Mouse (Mus musculus) stomach, postnatal 0 days (tissue): Measurements from ENCODE around the gene Traf1. TPM values are rescaled to one million over a fixed set of nuclear protein-coding genes. Genes with fewer than 3 reads are reported as not detected.

Experiments
- ATAC-seq: fragments of 200-750 bp; cut with Nextera tagmentation; 2 replicates; pipeline ENCODE4 v1.8.0; 2017; ENCODE audit not compliant: low FRiP score, low TSS enrichment
- DNase-seq: peaks from one replicate; pipeline ENCODE4 v3.0.0-alpha.2; 2016; ENCODE audit warnings: low spot score
- H3K27ac ChIP-seq: fragments of 300-500 bp; sonication (generic); replicated peaks from 2 replicates; pipeline ENCODE4 v1.5.1; 2014; ENCODE audit warnings: mild to moderate bottlenecking, control low read depth
- H3K27me3 ChIP-seq: fragments of 300-500 bp; sonication (generic); 2 replicates; pipeline ENCODE4 v1.6.1; 2014; ENCODE audit warnings: low read length; ENCODE audit not compliant: control insufficient read depth, insufficient read depth
- H3K36me3 ChIP-seq: fragments of 300-500 bp; sonication (generic); 2 replicates; pipeline ENCODE4 v1.6.1; 2014; ENCODE audit warnings: low read length, mixed read lengths; ENCODE audit not compliant: control insufficient read depth, insufficient read depth
- H3K4me1 ChIP-seq: fragments of 300-500 bp; sonication (generic); replicated peaks from 2 replicates; pipeline ENCODE4 v1.6.1; 2014; ENCODE audit warnings: antibody characterized with exemption; ENCODE audit not compliant: control insufficient read depth, insufficient read depth
- H3K4me2 ChIP-seq: fragments of 300-500 bp; sonication (generic); replicated peaks from 2 replicates; pipeline ENCODE4 v1.6.1; 2014; ENCODE audit warnings: low read depth, mild to moderate bottlenecking, control low read depth, moderate library complexity
- H3K4me3 ChIP-seq: fragments of 300-500 bp; sonication (generic); 2 replicates; pipeline ENCODE4 v1.5.1; 2014; ENCODE audit warnings: low read depth, low read length, control low read depth
- H3K9ac ChIP-seq: fragments of 300-500 bp; sonication (generic); 2 replicates; pipeline ENCODE4 v1.6.1; 2014; ENCODE audit warnings: mild to moderate bottlenecking, low read length, control low read depth, mixed read lengths
- H3K9me3 ChIP-seq: fragments of 300-500 bp; sonication (generic); 2 replicates; pipeline ENCODE4 v1.6.1; 2016; ENCODE audit warnings: low read length; ENCODE audit not compliant: control insufficient read depth
- CTCF ChIP-seq: IDR thresholded peaks from 2 replicates; pipeline ENCODE4 v1.5.1; 2016; ENCODE audit warnings: antibody characterized with exemption, low read depth, mild to moderate bottlenecking, moderate library complexity
- EP300 ChIP-seq: optimal IDR thresholded peaks from 2 replicates; pipeline ENCODE3; 2016; ENCODE audit warnings: antibody characterized with exemption
- WGBS: fragments of 180-500 bp; shearing (Covaris S2); extraction: QIAGEN DNeasy Blood & Tissue Kit; methylation state at CpG from one replicate; pipeline ENCODE4 v1.1.7; 2014; 5-methylcytosine and 5-hydroxymethylcytosine counted together
- polyA plus RNA-seq: library from polyadenylated mRNA; unstranded; fragments of >200 nt; fragmentation: Nextera tagmentation; extraction: Ambion mirVana; gene quantifications from 2 replicates; pipeline ENCODE4 v1.2.1, GENCODE M21; 2015

Gene Traf1
- polyA plus RNA-seq, 1 experiment from 2014 or later: 1.7 TPM

DNA sequence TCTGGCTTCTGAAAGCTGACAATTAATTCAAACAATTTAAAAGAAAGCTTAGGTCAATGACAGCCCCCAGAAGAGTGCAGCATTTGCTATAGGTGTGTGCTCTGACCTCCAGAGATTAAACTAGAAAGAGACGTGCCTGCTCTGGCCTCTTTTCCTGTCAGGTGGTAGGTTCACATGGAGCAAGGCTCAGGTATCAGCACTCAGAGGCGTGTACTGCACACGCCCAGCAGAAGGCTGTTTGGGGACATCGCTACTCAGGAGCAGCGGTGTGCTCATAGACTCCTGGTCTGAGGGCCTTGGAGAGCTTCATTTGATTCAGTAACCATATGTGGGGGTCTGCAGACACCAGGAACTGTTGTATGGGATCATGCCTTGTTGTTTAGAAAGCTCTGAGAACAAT, 34.3 kb downstream of the Traf1 start:
- WGBS: 39% methylated on average over 5 of the region's 5 CpGs
- TF ChIP-seq CTCF (no peak), EP300 (no peak)
- peak; percentile 74; the same call in 1 of the 2 replicates for ATAC-seq

DNA sequence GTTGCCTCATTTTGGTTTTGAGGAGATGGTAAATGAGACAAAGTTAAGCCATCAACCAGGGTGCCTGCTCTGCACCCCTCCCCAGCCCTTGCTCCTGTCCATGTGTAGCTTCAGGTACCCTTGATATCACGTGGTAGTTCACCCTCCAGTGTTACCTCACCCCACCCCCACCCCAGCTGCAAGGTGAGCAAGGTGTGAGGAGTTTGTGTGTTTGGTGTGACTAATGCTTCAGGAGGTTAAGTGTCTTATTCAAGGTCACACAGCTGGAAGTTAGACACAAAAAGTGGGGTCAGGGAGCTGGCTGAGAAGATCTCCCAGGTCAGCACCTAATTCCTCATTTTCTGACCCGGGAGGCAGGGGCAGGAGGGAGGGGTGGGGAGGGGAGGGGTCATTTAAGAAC, 38.8 kb downstream of the Traf1 start:
- no peak overlapping the region for H3K4me3 ChIP-seq
- no peak overlapping the region for H3K4me2 ChIP-seq
- DNase-seq (no peak), ATAC-seq (no peak)
- TF ChIP-seq EP300: no peak
- no peak for TF ChIP-seq CTCF
- H3K9me3 ChIP-seq: no peaks in the 10 kb centered on the region
- 16% methylated on average over 2 of the region's 2 CpGs for WGBS
- H3K4me1 ChIP-seq: no peaks in the 10 kb centered on the region
- H3K27ac ChIP-seq: no peak overlapping the region
- H3K27me3 ChIP-seq: no peaks in the 10 kb centered on the region
- no peak overlapping the region for H3K9ac ChIP-seq
- H3K36me3 ChIP-seq: no peaks in the 10 kb centered on the region

More for the DNA sequence above, 34.3 kb downstream of the Traf1 start:
- peak; percentile 48 for DNase-seq
- H3K36me3 ChIP-seq: no peaks in the 10 kb centered on the region
- H3K4me2 ChIP-seq: no peak overlapping the region
- H3K4me1 ChIP-seq: no peaks in the 10 kb centered on the region
- H3K9ac ChIP-seq: no peak overlapping the region
- no peaks in the 10 kb centered on the region for H3K27me3 ChIP-seq
- H3K27ac ChIP-seq: no peak overlapping the region
- no peak overlapping the region for H3K4me3 ChIP-seq
- no peaks in the 10 kb centered on the region for H3K9me3 ChIP-seq

DNA sequence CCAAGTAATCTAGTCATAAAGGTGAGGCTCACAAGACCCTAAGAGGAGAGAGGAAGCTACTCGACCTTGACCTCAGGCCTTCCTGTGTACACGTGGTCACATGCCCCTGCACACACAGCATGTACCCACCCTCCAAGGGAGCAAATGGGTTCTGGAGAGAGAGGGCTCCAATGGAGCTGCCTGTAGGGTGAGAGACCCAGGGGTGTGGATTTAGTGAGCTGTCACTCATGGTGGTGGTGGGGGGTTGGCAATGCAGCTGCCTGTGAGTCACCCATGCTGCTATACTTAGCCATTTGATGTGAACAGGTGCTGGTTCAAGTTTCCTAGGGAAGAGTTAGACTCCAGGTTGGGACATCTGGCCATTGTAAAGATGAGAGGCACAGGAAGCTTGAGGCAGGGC, 41.4 kb downstream of the Traf1 start:
- Histone ChIP-seq H3K9ac (no peak overlapping the region), H3K27ac (no peak overlapping the region), H3K27me3 (no peaks in the 10 kb centered on the region), H3K4me3 (no peak overlapping the region), H3K36me3 (no peaks in the 10 kb centered on the region), H3K4me1 (no peaks in the 10 kb centered on the region), H3K4me2 (no peak overlapping the region), H3K9me3 (no peaks in the 10 kb centered on the region)
- TF ChIP-seq CTCF (no peak), EP300 (no peak)
- WGBS: 43% methylated on average over 2 of the region's 2 CpGs
- DNase-seq: no peak
- ATAC-seq: no peak

DNA sequence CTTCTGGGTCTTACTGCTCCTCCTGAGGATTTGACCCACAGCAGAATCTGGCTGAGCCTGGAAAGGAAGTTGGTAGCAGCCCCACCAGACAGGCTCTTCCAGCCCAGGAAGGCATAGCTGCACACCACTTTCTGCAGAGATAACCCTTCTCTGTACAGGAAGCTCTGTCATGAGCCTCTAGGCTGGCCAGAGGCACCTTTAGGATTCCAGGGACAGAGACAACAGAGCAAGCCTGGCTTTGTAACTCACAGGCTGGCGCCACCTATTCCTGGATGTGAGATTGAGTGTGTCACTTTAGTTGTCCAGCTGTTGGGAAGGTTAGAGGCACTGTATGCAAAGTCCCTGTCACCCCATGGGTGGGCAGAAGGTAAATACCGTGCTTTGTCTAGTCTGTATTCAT, 46.5 kb downstream of the Traf1 start:
- H3K27me3 ChIP-seq: no peaks in the 10 kb centered on the region
- H3K9ac ChIP-seq: no peak overlapping the region
- no peak for TF ChIP-seq CTCF
- no peak for TF ChIP-seq EP300
- H3K4me3 ChIP-seq: no peak overlapping the region
- H3K9me3 ChIP-seq: no peaks in the 10 kb centered on the region
- no peak overlapping the region for H3K27ac ChIP-seq
- no peaks in the 10 kb centered on the region for H3K36me3 ChIP-seq
- H3K4me2 ChIP-seq: no peak overlapping the region
- DNase-seq (no peak), ATAC-seq (no peak)
- H3K4me1 ChIP-seq: 0 out of 2 replicates have a peak, but pooled peaks cover 2% of the 10 kb centered on the region
- 65% methylated on average over 2 of the region's 2 CpGs for WGBS

DNA sequence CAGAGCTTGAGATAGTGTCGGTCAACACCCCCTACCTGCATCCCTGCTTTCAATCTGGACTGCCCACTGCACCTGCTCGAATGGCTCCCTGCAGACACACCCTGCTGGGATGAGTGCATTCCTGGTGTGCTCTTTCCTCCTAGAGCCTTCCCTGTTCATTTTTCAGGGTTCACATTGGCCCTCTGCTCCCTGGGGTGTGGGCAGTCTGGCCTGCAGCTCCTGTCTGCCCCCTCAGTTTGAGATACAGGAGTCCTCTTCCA, 46.8 kb downstream of the Traf1 start:
- no peak overlapping the region for H3K4me3 ChIP-seq
- no peak overlapping the region for H3K27ac ChIP-seq
- no peak for TF ChIP-seq EP300
- no peak for TF ChIP-seq CTCF
- ATAC-seq: no peak; the same call in 1 of the 2 replicates
- no peaks in the 10 kb centered on the region for H3K9me3 ChIP-seq
- H3K36me3 ChIP-seq: no peaks in the 10 kb centered on the region
- 0 out of 2 replicates have a peak, but pooled peaks cover 2% of the 10 kb centered on the region for H3K4me1 ChIP-seq
- H3K9ac ChIP-seq: no peak overlapping the region
- no peaks in the 10 kb centered on the region for H3K27me3 ChIP-seq
- peak overlapping the region; percentile 99 for H3K4me2 ChIP-seq
- no peak for DNase-seq
- WGBS: 22% methylated on average over 2 of the region's 2 CpGs

DNA sequence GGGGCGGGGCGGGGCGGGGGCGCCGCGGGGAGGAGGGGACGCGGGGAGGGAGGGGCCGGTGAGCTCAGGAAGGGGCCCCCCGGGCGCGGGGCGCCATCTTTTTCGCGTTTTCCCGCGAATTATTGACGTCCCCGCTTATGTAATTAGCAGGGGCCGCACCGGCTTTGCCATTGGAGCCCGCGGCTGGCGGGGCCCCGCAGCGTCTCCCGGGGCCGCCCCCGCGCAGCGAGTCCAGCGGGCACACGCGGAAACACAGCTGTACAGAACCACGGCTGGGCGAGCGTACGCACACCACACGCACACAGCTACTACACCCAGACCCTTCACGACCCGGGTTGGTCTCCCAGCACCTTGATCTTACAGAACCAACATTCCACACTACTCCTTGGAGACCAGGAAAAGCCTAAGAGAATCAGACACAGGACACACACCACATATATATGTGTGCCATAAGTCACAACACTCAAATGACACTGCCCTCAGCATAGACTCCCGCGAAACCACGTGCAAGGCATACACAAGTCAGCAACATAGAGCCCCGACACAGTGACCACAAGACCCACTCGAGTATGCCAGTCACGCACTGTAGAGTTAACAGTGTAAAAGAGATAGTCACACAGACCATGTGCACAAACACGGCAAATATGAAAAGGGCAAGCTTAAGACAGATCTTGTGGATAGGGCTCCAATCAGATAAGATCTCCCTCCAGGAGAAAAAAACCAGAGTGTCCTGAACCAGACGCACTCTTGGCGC, 47.3 kb downstream of the Traf1 start:
- peak; percentile 54 for DNase-seq

More for the DNA sequence above, 47.3 kb downstream of the Traf1 start:
- no peak for TF ChIP-seq CTCF
- Histone ChIP-seq H3K27me3 (no peaks in the 10 kb centered on the region), H3K4me1 (0 out of 2 replicates have a peak, but pooled peaks cover 2% of the 10 kb centered on the region), H3K36me3 (no peaks in the 10 kb centered on the region), H3K9ac (peak overlapping the region; percentile 67), H3K4me2 (peak overlapping the region; percentile 99), H3K4me3 (peak overlapping the region; percentile 68), H3K9me3 (no peaks in the 10 kb centered on the region), H3K27ac (no peak overlapping the region)
- WGBS: 3% methylated on average over 28 of the region's 50 CpGs
- ATAC-seq: peak; percentile 60
